In genomic region chr11:96414002-96414401, GRCm38 (mm10) we compare ENCODE assay signal across 18 mouse cellular contexts. TPM values are rescaled to one million over a fixed set of nuclear protein-coding genes. Genes with fewer than 3 reads are reported as not detected.
DNase-seq lines count a peak whose midpoint lies in the region; ATAC-seq and TF ChIP-seq lines count a peak whose summit lies in the region.
"Had no signal": no experiment of that assay in that cellular context is flagged by ENCODE, and none has a peak within 500 bp of the region (broad histone marks: within the 10 kb centered on the region; RNA-seq: fewer than 3 reads in every experiment).

No protein-coding gene starts in this region.

- H3K9ac ChIP-seq in heart, postnatal 0 days (replicated peaks; ENCODE audit: low read depth, low read length), result no peak overlapping the region
- H3K9ac ChIP-seq in embryonic facial prominence, embryonic 14.5 days (ENCODE audit: low read depth, low read length), result no peak overlapping the region
- H3K9ac ChIP-seq in intestine, embryonic 15.5 days, result 0 out of 2 replicates have a peak overlapping the region, but pooled peaks have one; percentile 1
- H3K9ac ChIP-seq in lung, embryonic 16.5 days (ENCODE audit: low read length), result no peak overlapping the region
- H3K9ac ChIP-seq: embryonic facial prominence, embryonic 12.5 days; liver, embryonic 14.5 days had no signal

- 18% methylated on average over 2 of the region's 2 CpGs for WGBS in heart, postnatal 0 days
- WGBS in embryonic facial prominence, embryonic 14.5 days, result 37% methylated on average over 2 of the region's 2 CpGs
- 30% methylated on average over 2 of the region's 2 CpGs for WGBS in intestine, embryonic 15.5 days
- 18% methylated on average over 2 of the region's 2 CpGs for WGBS in lung, embryonic 16.5 days
- WGBS in forebrain, embryonic 10.5 days, result 69% methylated on average over 2 of the region's 2 CpGs

- H3K4me2 ChIP-seq in heart, postnatal 0 days (ENCODE audit: low read depth, low read length), result no peak overlapping the region
- 0 out of 2 replicates have a peak overlapping the region, but pooled peaks have one; percentile 14 for H3K4me2 ChIP-seq in embryonic facial prominence, embryonic 14.5 days (ENCODE audit: low read depth, low read length)
- no peak overlapping the region for H3K4me2 ChIP-seq in intestine, embryonic 15.5 days (replicated peaks)
- peak overlapping the region; percentile 14; the same call in 1 of the 2 replicates for H3K4me2 ChIP-seq in lung, embryonic 16.5 days (ENCODE audit: low read depth, low read length)
- H3K4me2 ChIP-seq: embryonic facial prominence, embryonic 12.5 days had no signal

- H3K27ac ChIP-seq in heart, postnatal 0 days (ENCODE audit: low read depth), result peak overlapping the region; percentile 49; the same call in 1 of the 2 replicates
- peak overlapping the region; percentile 58; the same call in 1 of the 2 replicates for H3K27ac ChIP-seq in embryonic facial prominence, embryonic 14.5 days (replicated peaks; ENCODE audit: low read depth, low read length)
- H3K27ac ChIP-seq in intestine, embryonic 15.5 days, result peak overlapping the region; percentile 71
- H3K27ac ChIP-seq in lung, embryonic 16.5 days (ENCODE audit: low read length), result peak overlapping the region; percentile 81
- no peak overlapping the region for H3K27ac ChIP-seq in forebrain, embryonic 10.5 days
- H3K27ac ChIP-seq: embryonic facial prominence, embryonic 12.5 days; hindbrain, postnatal 0 days; liver, embryonic 14.5 days; midbrain, embryonic 10.5 days had no signal

- peaks cover 49% of the 10 kb centered on the region for H3K27me3 ChIP-seq in heart, postnatal 0 days (ENCODE audit: control insufficient read depth, insufficient read depth, low read length)
- H3K27me3 ChIP-seq in embryonic facial prominence, embryonic 14.5 days (replicated peaks; ENCODE audit: control insufficient read depth, insufficient read depth, low read length), result 0 out of 2 replicates have a peak, but pooled peaks cover 5% of the 10 kb centered on the region
- no peaks in the 10 kb centered on the region for H3K27me3 ChIP-seq in intestine, embryonic 15.5 days (replicated peaks)
- no peaks in the 10 kb centered on the region; the same call in 1 of the 2 replicates for H3K27me3 ChIP-seq in lung, embryonic 16.5 days (ENCODE audit: control insufficient read depth, insufficient read depth, low read depth, low read length)
- H3K27me3 ChIP-seq in forebrain, embryonic 10.5 days (ENCODE audit: poor library complexity, severe bottlenecking), result peaks cover 34% of the 10 kb centered on the region

- no peak for TF ChIP-seq CTCF in heart, postnatal 0 days (IDR thresholded peaks at IDR 0.05; ENCODE audit: low read depth)

- intact Hi-C loops in heart, postnatal 36 days (cut with DNase I), result no loop called here

- H3K4me1 ChIP-seq in heart, postnatal 0 days (ENCODE audit: control insufficient read depth, insufficient read depth), result 0 out of 2 replicates have a peak, but pooled peaks cover 6% of the 10 kb centered on the region
- H3K4me1 ChIP-seq in embryonic facial prominence, embryonic 14.5 days (ENCODE audit: control insufficient read depth, insufficient read depth, low read length), result peaks cover 13% of the 10 kb centered on the region
- H3K4me1 ChIP-seq in intestine, embryonic 15.5 days (replicated peaks), result peaks cover 15% of the 10 kb centered on the region
- H3K4me1 ChIP-seq in lung, embryonic 16.5 days (replicated peaks; ENCODE audit: control insufficient read depth, insufficient read depth, low read length), result peaks cover 12% of the 10 kb centered on the region
- H3K4me1 ChIP-seq in forebrain, embryonic 10.5 days, result peaks cover 2% of the 10 kb centered on the region; the same call in 1 of the 2 replicates
- H3K4me1 ChIP-seq: midbrain, embryonic 10.5 days had no signal

- peak; percentile 33 for ATAC-seq in heart, postnatal 0 days (ENCODE audit: insufficient read depth, low read depth)
- no peak for ATAC-seq in embryonic facial prominence, embryonic 14.5 days (ENCODE audit: low read depth)
- peak; percentile 56 for ATAC-seq in intestine, embryonic 15.5 days
- ATAC-seq in lung, embryonic 16.5 days (ENCODE audit: low read depth), result peak; percentile 72
- ATAC-seq: CD4-positive, CD25-positive, alpha-beta regulatory T cell, adult 4 months; forebrain, embryonic 16.5 days; hindbrain, postnatal 0 days had no signal

- DNase-seq in heart, postnatal 0 days (ENCODE audit: low spot score), result no peak
- DNase-seq in heart, postnatal 36 days, result no peak
- peak; percentile 31 for DNase-seq in embryonic facial prominence, embryonic 14.5 days (ENCODE audit: low spot score)
- DNase-seq in urinary bladder, adult 18-20 months (ENCODE audit: low spot score in 2 of 2), result no peak
- DNase-seq in testis, postnatal 10 days (ENCODE audit: low spot score), result no peak
- no peak for DNase-seq in forebrain, embryonic 10.5 days (ENCODE audit: extremely low spot score, low spot score)
- DNase-seq: right cerebral cortex, postnatal 4 days had no signal

- no peaks in the 10 kb centered on the region for H3K36me3 ChIP-seq in heart, postnatal 0 days (replicated peaks; ENCODE audit: control insufficient read depth, insufficient read depth, low read length)
- no peaks in the 10 kb centered on the region for H3K36me3 ChIP-seq in embryonic facial prominence, embryonic 14.5 days (ENCODE audit: control insufficient read depth, insufficient read depth, low read length)
- no peaks in the 10 kb centered on the region for H3K36me3 ChIP-seq in intestine, embryonic 15.5 days
- H3K36me3 ChIP-seq in lung, embryonic 16.5 days (ENCODE audit: control insufficient read depth, insufficient read depth, low read length), result no peaks in the 10 kb centered on the region
- H3K36me3 ChIP-seq in forebrain, embryonic 10.5 days (replicated peaks), result no peaks in the 10 kb centered on the region
- H3K36me3 ChIP-seq: embryonic facial prominence, embryonic 12.5 days; midbrain, embryonic 10.5 days had no signal

- H3K4me3 ChIP-seq in heart, postnatal 0 days (ENCODE audit: low read depth, low read length), result no peak overlapping the region
- no peak overlapping the region for H3K4me3 ChIP-seq in embryonic facial prominence, embryonic 14.5 days (ENCODE audit: low read depth, low read length)
- no peak overlapping the region for H3K4me3 ChIP-seq in intestine, embryonic 15.5 days (replicated peaks)
- no peak overlapping the region for H3K4me3 ChIP-seq in lung, embryonic 16.5 days (ENCODE audit: low read length)
- H3K4me3 ChIP-seq in forebrain, embryonic 10.5 days, result no peak overlapping the region
- H3K4me3 ChIP-seq: embryonic facial prominence, embryonic 12.5 days; midbrain, embryonic 10.5 days had no signal

- TF ChIP-seq EP300 in heart, postnatal 0 days (IDR thresholded peaks at IDR 0.05; ENCODE audit: low read depth), result no peak

- no peaks in the 10 kb centered on the region for H3K9me3 ChIP-seq in heart, postnatal 0 days (replicated peaks; ENCODE audit: control insufficient read depth, low read length)
- no peaks in the 10 kb centered on the region for H3K9me3 ChIP-seq in embryonic facial prominence, embryonic 14.5 days (ENCODE audit: control insufficient read depth, low read length)
- H3K9me3 ChIP-seq in intestine, embryonic 15.5 days, result no peaks in the 10 kb centered on the region
- H3K9me3 ChIP-seq in lung, embryonic 16.5 days (ENCODE audit: control insufficient read depth, low read length), result peaks cover 4% of the 10 kb centered on the region; the same call in 1 of the 2 replicates
- H3K9me3 ChIP-seq in forebrain, embryonic 10.5 days, result 0 out of 2 replicates have a peak, but pooled peaks cover 5% of the 10 kb centered on the region
- H3K9me3 ChIP-seq: embryonic facial prominence, embryonic 12.5 days; midbrain, embryonic 10.5 days had no signal

RNA-seq across cellular contexts. Expression of gene Hoxb1, which starts 48.5 kb away (rescaled TPM):
- total RNA-seq in heart, postnatal 0 days (2014; rRNA removed; ENCODE audit: low replicate concordance), result not detected in 2 replicates
- not detected in 2 replicates for polyA plus RNA-seq in heart, postnatal 0 days (2015; fragmentation: Nextera tagmentation; extraction: Ambion mirVana)
- not detected for total RNA-seq in heart, postnatal 36 days (2021)
- 0.13 TPM in 1 of 2 replicates, not detected in the other for polyA plus RNA-seq in embryonic facial prominence, embryonic 14.5 days (2014; fragmentation: Nextera tagmentation; extraction: Ambion mirVana)
- polyA plus RNA-seq in intestine, embryonic 15.5 days (2015; fragmentation: Nextera tagmentation; extraction: Ambion mirVana), result 0.30 TPM in 1 of 2 replicates, not detected in the other
- 0.18 TPM in 1 of 2 replicates, not detected in the other for polyA plus RNA-seq in lung, embryonic 16.5 days (2015; fragmentation: Nextera tagmentation; extraction: Ambion mirVana)
- polyA plus RNA-seq in forebrain, embryonic 10.5 days (2016; fragmentation: Nextera tagmentation; extraction: Ambion mirVana), result 0.07 TPM in 1 of 2 replicates, not detected in the other
- total RNA-seq: adrenal gland, adult 18-20 months; left cerebral cortex, postnatal 14 days had no signal
- polyA plus RNA-seq: CD4-positive, CD25-positive, alpha-beta regulatory T cell, adult 4 months; forebrain, embryonic 16.5 days; testis, adult 2 months had no signal

RNA-seq across cellular contexts. Expression of gene Skap1, which starts 50.4 kb away (rescaled TPM):
- 4.4 TPM in 1 of 2 replicates, not detected in the other for total RNA-seq in heart, postnatal 0 days (2014; rRNA removed; ENCODE audit: low replicate concordance)
- polyA plus RNA-seq in heart, postnatal 0 days (2015; fragmentation: Nextera tagmentation; extraction: Ambion mirVana), result 0.11 TPM in 1 of 2 replicates, not detected in the other
- total RNA-seq in heart, postnatal 36 days (2021), result under 1 TPM in 1 of 2 experiments, not detected in 1; 0.30 TPM
- polyA plus RNA-seq in embryonic facial prominence, embryonic 14.5 days (2014; fragmentation: Nextera tagmentation; extraction: Ambion mirVana), result 1.5 and 2.3 TPM in 2 replicates
- polyA plus RNA-seq in intestine, embryonic 15.5 days (2015; fragmentation: Nextera tagmentation; extraction: Ambion mirVana), result 0.94 and 1.0 TPM in 2 replicates
- 2.1 and 4.5 TPM in 2 replicates for polyA plus RNA-seq in lung, embryonic 16.5 days (2015; fragmentation: Nextera tagmentation; extraction: Ambion mirVana)
- 1.7 and 2.2 TPM in 2 replicates for polyA plus RNA-seq in forebrain, embryonic 10.5 days (2016; fragmentation: Nextera tagmentation; extraction: Ambion mirVana)

Comparison
In these comparisons a context has a peak if more than half of its experiments do, and no peak if none do; other contexts are left out.
1. H3K4me2 ChIP-seq: peak in embryonic facial prominence, embryonic 14.5 days (single experiment) and lung, embryonic 16.5 days (single experiment); none in heart, postnatal 0 days (single experiment) and intestine, embryonic 15.5 days (single experiment).